Mouse (Mus musculus) layer of hippocampus, adult 11-12 months (tissue): ENCODE measurements around the gene Rimbp3.

ENCODE experiments used
- DNase-seq: peaks from one replicate; pipeline ENCODE4 v3.0.0; 2022; ENCODE audit warnings: low spot score

The Rimbp3 gene

GRCm38 (mm10) chr16:17258917-17259316 is 50.5 kb downstream of the Rimbp3 start:
- no peak for DNase-seq

- no peak for DNase-seq
These were observed 52.9 kb downstream of the Rimbp3 start for GRCm38 (mm10) chr16:17261341-17261740.
